Mouse (Mus musculus) forebrain, postnatal 0 days (tissue): ENCODE data around the gene Hoxd3. TPM values are rescaled to one million over a fixed set of nuclear protein-coding genes. Genes with fewer than 3 reads are reported as not detected.
A peak's percentile ranks its signal among the peaks of the same experiment; 100 is the strongest.

ENCODE experiments used
- ATAC-seq: fragments of 200-750 bp; cut with Nextera tagmentation; 2 replicates; pipeline ENCODE4 v1.8.0; 2017; ENCODE audit warnings: mild to moderate bottlenecking, moderate library complexity
- DNase-seq: peaks from one replicate; pipeline ENCODE4 v3.0.0-alpha.2; 2015
- H3K27ac ChIP-seq: fragments of 300-500 bp; sonication (generic); 2 replicates; pipeline ENCODE4 v1.5.1; 2014; ENCODE audit warnings: low read depth, mild to moderate bottlenecking, antibody characterized with exemption, low read length, moderate library complexity, mixed read lengths
- H3K27me3 ChIP-seq: fragments of 300-500 bp; sonication (generic); 2 replicates; pipeline ENCODE4 v1.6.1; 2014; ENCODE audit warnings: mild to moderate bottlenecking, low read length, mixed read lengths; ENCODE audit not compliant: insufficient read depth
- H3K36me3 ChIP-seq: fragments of 300-500 bp; sonication (generic); 2 replicates; pipeline ENCODE4 v1.6.1; 2014; ENCODE audit warnings: mild to moderate bottlenecking, moderate library complexity; ENCODE audit not compliant: insufficient read depth
- H3K4me1 ChIP-seq: fragments of 300-500 bp; sonication (generic); 2 replicates; pipeline ENCODE4 v1.6.1; 2014; ENCODE audit warnings: antibody characterized with exemption; ENCODE audit not compliant: insufficient read depth
- H3K4me2 ChIP-seq: fragments of 300-500 bp; sonication (generic); 2 replicates; pipeline ENCODE4 v1.6.1; 2014; ENCODE audit warnings: low read depth, mild to moderate bottlenecking, moderate library complexity
- H3K4me3 ChIP-seq: fragments of 300-500 bp; sonication (generic); 2 replicates; pipeline ENCODE4 v1.5.1; 2014; ENCODE audit warnings: low read depth, low read length, mixed read lengths
- H3K9ac ChIP-seq: fragments of 300-500 bp; sonication (generic); 2 replicates; pipeline ENCODE4 v1.6.1; 2014; ENCODE audit warnings: mild to moderate bottlenecking
- H3K9me3 ChIP-seq: fragments of 300-500 bp; sonication (generic); 2 replicates; pipeline ENCODE4 v1.6.1; 2016; ENCODE audit warnings: low read length
- CTCF ChIP-seq: sonication (generic); IDR thresholded peaks from 2 replicates; pipeline ENCODE4 v1.5.1; 2016; ENCODE audit warnings: antibody characterized with exemption, control low read depth, low read depth
- WGBS: fragments of 180-500 bp; shearing (Covaris S2); extraction: QIAGEN DNeasy Blood & Tissue Kit; methylation state at CpG from one replicate; pipeline ENCODE4 v1.1.7; 2014; 5-methylcytosine and 5-hydroxymethylcytosine counted together
- polyA plus RNA-seq: library from polyadenylated mRNA; unstranded; fragments of >200 nt; fragmentation: Nextera tagmentation; extraction: Ambion mirVana; gene quantifications from 2 replicates; pipeline ENCODE4 v1.2.1, GENCODE M21; 2015
- total RNA-seq: library from RNA; depleted of rRNA; stranded (reverse); fragments of >200 nt; gene quantifications from 2 replicates; pipeline ENCODE4 v1.2.3, GENCODE M21; 2014

Gene Hoxd3
- total and polyA plus RNA-seq, 2 experiments from 2014 or later: not detected

DNA sequence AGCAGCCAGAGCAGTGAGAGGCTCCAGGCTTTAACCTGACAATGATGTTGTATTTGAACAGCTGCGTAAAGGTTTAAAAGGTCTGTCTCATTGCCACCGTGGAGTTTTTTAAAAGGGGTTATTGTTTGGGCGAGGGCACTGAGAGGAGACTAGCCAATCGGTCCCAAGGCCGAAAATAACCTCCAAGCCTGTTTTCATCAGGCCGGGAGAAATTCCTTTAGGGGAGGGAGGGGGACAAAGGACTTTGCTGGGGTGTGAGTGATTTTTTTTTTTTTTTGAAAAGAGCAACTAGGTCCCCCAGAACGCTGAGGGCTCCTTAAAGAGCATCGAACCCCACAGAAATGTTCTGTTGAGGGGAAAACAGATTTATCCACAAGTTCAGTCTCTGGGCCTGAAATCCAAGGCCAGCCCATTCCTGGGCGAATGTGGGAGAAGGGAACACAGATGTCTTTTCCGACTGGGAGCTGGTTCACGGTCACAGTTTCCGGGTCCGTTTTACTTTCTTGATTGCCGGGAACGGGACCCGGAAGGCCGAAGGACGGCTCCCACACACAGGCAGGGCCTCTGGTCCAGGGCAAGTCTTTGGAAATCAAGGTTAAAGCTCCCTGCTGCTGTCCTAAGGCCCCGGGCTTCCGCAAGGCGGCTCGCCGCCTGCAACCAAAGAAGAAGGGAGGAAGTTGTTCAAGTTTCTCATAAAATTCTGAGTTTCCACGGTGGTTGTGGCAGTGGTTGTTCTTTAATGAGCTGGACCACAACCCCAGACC, 22.0 kb upstream of the Hoxd3 start:
- 0 out of 2 replicates have a peak, but pooled peaks cover 4% of the 10 kb centered on the region for H3K9me3 ChIP-seq
- ATAC-seq (no peak), DNase-seq (no peak)
- H3K4me3 ChIP-seq: no peak overlapping the region
- WGBS: 3% methylated on average over 24 of the region's 24 CpGs
- no peak overlapping the region for H3K4me2 ChIP-seq
- peaks cover 92% of the 10 kb centered on the region for H3K27me3 ChIP-seq
- H3K9ac ChIP-seq: no peak overlapping the region
- no peaks in the 10 kb centered on the region for H3K4me1 ChIP-seq
- no peak for TF ChIP-seq CTCF
- H3K27ac ChIP-seq: no peak overlapping the region
- no peaks in the 10 kb centered on the region for H3K36me3 ChIP-seq

DNA sequence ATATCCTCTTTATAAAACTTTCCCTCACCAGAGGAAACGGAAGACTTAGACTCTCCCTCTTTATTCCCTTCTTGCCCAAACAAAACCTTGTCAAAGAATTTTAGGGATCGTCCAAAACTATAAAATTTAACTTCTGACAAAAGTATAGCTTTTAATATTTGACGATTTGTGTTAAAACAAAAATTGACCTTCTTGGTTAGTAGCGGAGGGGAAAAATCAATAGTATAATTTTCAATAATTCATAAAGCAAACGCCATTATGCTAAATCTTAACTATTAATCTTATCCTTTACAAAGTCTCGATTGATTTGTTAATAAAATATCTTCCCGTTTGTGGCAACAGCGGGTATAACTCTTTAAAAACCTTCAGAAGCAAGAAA, 21.4 kb upstream of the Hoxd3 start:
- H3K27me3 ChIP-seq: peaks cover 92% of the 10 kb centered on the region
- DNase-seq (no peak), ATAC-seq (no peak)
- no peak overlapping the region for H3K4me2 ChIP-seq
- 10% methylated on average over 8 of the region's 8 CpGs for WGBS
- no peaks in the 10 kb centered on the region for H3K36me3 ChIP-seq
- no peak overlapping the region for H3K27ac ChIP-seq
- TF ChIP-seq CTCF: no peak
- H3K9ac ChIP-seq: no peak overlapping the region
- H3K9me3 ChIP-seq: 0 out of 2 replicates have a peak, but pooled peaks cover 4% of the 10 kb centered on the region
- no peak overlapping the region for H3K4me3 ChIP-seq
- H3K4me1 ChIP-seq: no peaks in the 10 kb centered on the region

GRCm38 (mm10) chr2:74691022-74691951, 20.4 kb upstream of the Hoxd3 start, which contains the start of gene Hoxd10:
TSS of gene Hoxd10 (plus strand) at chr2:74691924.
- no peak within 1 kb of the TSS for H3K4me3 ChIP-seq
- no peak within 1 kb of the TSS for H3K27ac ChIP-seq
- H3K9me3 ChIP-seq: 0 out of 2 replicates have a peak, but pooled peaks cover 4% of the 10 kb centered on the region
- H3K9ac ChIP-seq: no peak within 1 kb of the TSS
- 2% methylated on average over 56 of the region's 56 CpGs for WGBS
- peaks cover 94% of the 10 kb centered on the region for H3K27me3 ChIP-seq
- H3K4me1 ChIP-seq: no peaks in the 10 kb centered on the region
- H3K36me3 ChIP-seq: no peaks in the 10 kb centered on the region
- peak; percentile 40 for TF ChIP-seq CTCF
- no peak for DNase-seq
- no peak within 1 kb of the TSS for H3K4me2 ChIP-seq
- ATAC-seq: peak; percentile 55; the same call in 1 of the 2 replicates

GRCm38 (mm10) chr2:74691995-74692807, 19.5 kb upstream of the Hoxd3 start:
- no peaks in the 10 kb centered on the region for H3K4me1 ChIP-seq
- H3K4me2 ChIP-seq: no peak overlapping the region
- ATAC-seq (no peak), DNase-seq (no peak)
- 4% methylated on average over 35 of the region's 35 CpGs for WGBS
- no peak overlapping the region for H3K9ac ChIP-seq
- H3K36me3 ChIP-seq: no peaks in the 10 kb centered on the region
- peaks cover 94% of the 10 kb centered on the region for H3K27me3 ChIP-seq
- TF ChIP-seq CTCF: no peak
- H3K9me3 ChIP-seq: 0 out of 2 replicates have a peak, but pooled peaks cover 4% of the 10 kb centered on the region
- no peak overlapping the region for H3K27ac ChIP-seq
- H3K4me3 ChIP-seq: no peak overlapping the region

- H3K4me2 ChIP-seq: no peak overlapping the region
- H3K9me3 ChIP-seq: 0 out of 2 replicates have a peak, but pooled peaks cover 4% of the 10 kb centered on the region
- 2% methylated on average over 20 of the region's 20 CpGs for WGBS
- no peak overlapping the region for H3K27ac ChIP-seq
- H3K9ac ChIP-seq: no peak overlapping the region
- DNase-seq (no peak), ATAC-seq (no peak)
- H3K4me3 ChIP-seq: no peak overlapping the region
- no peaks in the 10 kb centered on the region for H3K36me3 ChIP-seq
- H3K27me3 ChIP-seq: peaks cover 94% of the 10 kb centered on the region
- no peaks in the 10 kb centered on the region for H3K4me1 ChIP-seq
- no peak for TF ChIP-seq CTCF
Measured at GRCm38 (mm10) chr2:74692808-74693431, 18.8 kb upstream of the Hoxd3 start.

- 0 out of 2 replicates have a peak, but pooled peaks cover 4% of the 10 kb centered on the region for H3K9me3 ChIP-seq
- no peaks in the 10 kb centered on the region for H3K36me3 ChIP-seq
- no peak overlapping the region for H3K27ac ChIP-seq
- no peaks in the 10 kb centered on the region for H3K4me1 ChIP-seq
- WGBS: 7% methylated on average over 4 of the region's 4 CpGs
- peaks cover 89% of the 10 kb centered on the region for H3K27me3 ChIP-seq
- DNase-seq: no peak
- ATAC-seq: no peak
- H3K4me3 ChIP-seq: no peak overlapping the region
- no peak overlapping the region for H3K4me2 ChIP-seq
- no peak for TF ChIP-seq CTCF
- H3K9ac ChIP-seq: no peak overlapping the region
Measured at GRCm38 (mm10) chr2:74693432-74693827, 18.3 kb upstream of the Hoxd3 start.
